Mouse (Mus musculus) B cell, adult 62 days (primary cell): ENCODE data around the gene Relt. TPM values are rescaled to one million over a fixed set of nuclear protein-coding genes. Genes with fewer than 3 reads are reported as not detected.

Experiments
- total RNA-seq: library from RNA; stranded (reverse); gene quantifications from 4 replicates; pipeline ENCODE4 v1.2.4, GENCODE M21; 2023

Relt gene
- total RNA-seq = 25.2 to 36.1 TPM (median 29.0 TPM) in 4 replicates

GRCm38 (mm10) chr7:100862828-100863638 lies at the start of gene Relt:
TSS of gene Relt (minus strand) at chr7:100863446.

Other genes starting within 250 kb of the Relt start
- not detected in 4 replicates for gene Plekhb1, start 201.0 kb downstream of the Relt start, total RNA-seq
- gene Fam168a, start 156.8 kb downstream of the Relt start, total RNA-seq = 33.7 to 40.5 TPM (median 36.2 TPM) in 4 replicates
- gene Arhgef17, start 68.7 kb upstream of the Relt start, total RNA-seq = 0.06 to 0.24 TPM in 2 of 4 replicates, not detected in the others
- gene P2ry6, start 111.2 kb upstream of the Relt start, total RNA-seq = 0.28 to 0.40 TPM (median 0.39 TPM) in 4 replicates
- 0.39 to 3.3 TPM (median 0.52 TPM) in 4 replicates for gene P2ry2, start 149.4 kb upstream of the Relt start, total RNA-seq
- 449 to 524 TPM (median 489 TPM) in 4 replicates for gene Fchsd2, start 229.4 kb upstream of the Relt start, total RNA-seq